Comparison of ENCODE assay signal across 8 mouse cellular contexts in the genomic region with DNA sequence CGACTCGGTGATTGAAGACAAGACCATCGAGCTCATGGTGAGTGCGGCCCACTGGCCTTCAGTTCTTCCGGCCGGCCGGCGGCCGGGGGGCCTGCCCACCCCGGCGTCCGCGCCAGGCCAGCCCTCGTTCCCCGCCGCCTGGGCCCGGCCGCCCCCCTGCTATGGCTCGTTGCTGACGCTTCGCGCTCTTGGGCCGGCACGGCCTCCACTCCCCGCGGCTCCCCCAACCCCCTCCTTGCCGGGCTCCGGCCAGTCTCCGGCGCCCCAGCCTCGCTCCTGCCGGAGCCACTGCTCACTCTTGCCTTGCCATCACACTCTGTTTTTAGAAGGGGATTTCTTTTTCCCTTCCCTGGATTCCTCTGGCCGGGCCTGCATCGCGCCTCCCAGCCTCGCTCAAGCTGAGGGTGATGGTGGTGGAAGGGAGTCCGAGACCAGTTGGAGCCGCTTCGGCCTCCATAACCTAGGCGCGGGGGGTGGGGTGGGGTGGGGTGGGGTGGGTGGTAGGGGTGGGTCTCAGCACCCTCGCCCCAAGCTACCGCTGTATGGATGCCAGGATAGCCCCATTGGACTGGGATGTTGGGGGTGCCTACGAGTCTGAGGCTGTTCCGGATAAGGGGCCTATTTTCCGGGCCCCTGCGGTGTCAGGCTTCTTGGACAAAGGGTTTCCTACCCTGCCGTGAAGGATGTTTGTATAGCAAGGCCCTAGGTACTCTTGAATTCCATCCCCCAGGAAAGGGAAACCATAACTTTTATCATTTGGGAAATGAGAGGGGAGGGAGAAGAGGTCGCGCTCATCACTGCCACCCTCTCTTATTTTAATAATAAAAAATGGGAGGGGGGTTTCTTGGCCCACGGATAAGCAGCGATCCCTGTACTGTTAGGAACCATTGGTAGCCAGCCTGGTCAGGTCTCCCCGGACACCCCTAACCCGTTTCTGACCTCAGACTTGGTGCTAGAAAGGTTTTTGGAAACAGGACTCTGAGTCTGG. TPM values are rescaled to one million over a fixed set of nuclear protein-coding genes. Genes with fewer than 3 reads are reported as not detected.
DNase-seq lines count a peak whose midpoint lies in the region; ATAC-seq and TF ChIP-seq lines count a peak whose summit lies in the region.

No protein-coding gene starts in this region.

- peak overlapping the region; percentile 78 for H3K4me2 ChIP-seq in embryonic facial prominence, embryonic 12.5 days (replicated peaks)
- peak overlapping the region; percentile 82 for H3K4me2 ChIP-seq in liver, postnatal 0 days (ENCODE audit: low read depth, low read length)
- peak overlapping the region; percentile 71 for H3K4me2 ChIP-seq in stomach, embryonic 15.5 days

- H3K27ac ChIP-seq in embryonic facial prominence, embryonic 12.5 days = peak overlapping the region; percentile 99
- peak overlapping the region; percentile 92 for H3K27ac ChIP-seq in liver, postnatal 0 days (ENCODE audit: low read depth)
- peak overlapping the region; percentile 99 for H3K27ac ChIP-seq in stomach, embryonic 15.5 days

- no peak for TF ChIP-seq EP300 in liver, postnatal 0 days (IDR thresholded peaks at IDR 0.05; ENCODE audit: low read depth)

- peak; percentile 58 for ATAC-seq in embryonic facial prominence, embryonic 12.5 days (ENCODE audit: insufficient number of reproducible peaks, insufficient read depth, low FRiP score, low TSS enrichment)
- ATAC-seq in liver, postnatal 0 days = peak; percentile 49
- ATAC-seq in stomach, embryonic 15.5 days (ENCODE audit: insufficient read depth, low FRiP score, low read depth) = peak; percentile 54

- TF ChIP-seq CTCF in lung, adult 2 months (IDR thresholded peaks at IDR 0.05; ENCODE audit: insufficient read depth, low read length) = no peak
- TF ChIP-seq CTCF in liver, postnatal 0 days (IDR thresholded peaks at IDR 0.05; ENCODE audit: low read depth) = no peak

- H3K4me1 ChIP-seq in lung, adult 2 months (ENCODE audit: control insufficient read depth, insufficient read depth, low read length) = peaks cover 22% of the 10 kb centered on the region
- peaks cover 26% of the 10 kb centered on the region for H3K4me1 ChIP-seq in embryonic facial prominence, embryonic 12.5 days
- H3K4me1 ChIP-seq in liver, postnatal 0 days (ENCODE audit: insufficient read depth) = peaks cover 28% of the 10 kb centered on the region
- H3K4me1 ChIP-seq in stomach, embryonic 15.5 days = peaks cover 9% of the 10 kb centered on the region; the same call in 1 of the 2 replicates

- no peak for DNase-seq in lung, adult 2 months
- no peak for DNase-seq in lung, postnatal 36 days
- peak; percentile 43 for DNase-seq in adrenal gland, postnatal 10 days
- peak; percentile 75 for DNase-seq in heart, postnatal 4 days
- DNase-seq in liver, postnatal 0 days = no peak
- no peak for DNase-seq in urinary bladder, postnatal 25 days (ENCODE audit: low spot score)

- no peaks in the 10 kb centered on the region for H3K36me3 ChIP-seq in embryonic facial prominence, embryonic 12.5 days
- no peaks in the 10 kb centered on the region for H3K36me3 ChIP-seq in liver, postnatal 0 days (replicated peaks; ENCODE audit: insufficient read depth, low read length)
- H3K36me3 ChIP-seq in stomach, embryonic 15.5 days = no peaks in the 10 kb centered on the region

- peak overlapping the region; percentile 98 for H3K9ac ChIP-seq in embryonic facial prominence, embryonic 12.5 days
- H3K9ac ChIP-seq in liver, postnatal 0 days (replicated peaks) = peak overlapping the region; percentile 99
- peak overlapping the region; percentile 98 for H3K9ac ChIP-seq in stomach, embryonic 15.5 days

- H3K27me3 ChIP-seq in embryonic facial prominence, embryonic 12.5 days = no peaks in the 10 kb centered on the region
- no peaks in the 10 kb centered on the region for H3K27me3 ChIP-seq in liver, postnatal 0 days (ENCODE audit: insufficient read depth, low read length)
- no peaks in the 10 kb centered on the region for H3K27me3 ChIP-seq in stomach, embryonic 15.5 days (replicated peaks)

- no peak for TF ChIP-seq POLR2A in lung, adult 2 months (IDR thresholded peaks at IDR 0.05; ENCODE audit: borderline replicate concordance, extremely low read depth, low read depth, low read length)

- no peaks in the 10 kb centered on the region for H3K9me3 ChIP-seq in embryonic facial prominence, embryonic 12.5 days
- no peaks in the 10 kb centered on the region for H3K9me3 ChIP-seq in liver, postnatal 0 days (ENCODE audit: low read length)
- no peaks in the 10 kb centered on the region for H3K9me3 ChIP-seq in stomach, embryonic 15.5 days

- peak overlapping the region; percentile 92 for H3K4me3 ChIP-seq in lung, adult 2 months (replicated peaks; ENCODE audit: extremely low read depth, low read depth, low read length)
- H3K4me3 ChIP-seq in embryonic facial prominence, embryonic 12.5 days = peak overlapping the region; percentile 97
- peak overlapping the region; percentile 98 for H3K4me3 ChIP-seq in liver, postnatal 0 days (ENCODE audit: low read depth, low read length)
- H3K4me3 ChIP-seq in stomach, embryonic 15.5 days (replicated peaks) = peak overlapping the region; percentile 92

- under 1% methylated on average over 54 of the region's 54 CpGs for WGBS in lung, adult 2 months
- under 1% methylated on average over 49 of the region's 54 CpGs for WGBS in embryonic facial prominence, embryonic 12.5 days
- 1% methylated on average over 42 of the region's 54 CpGs for WGBS in liver, postnatal 0 days (ENCODE audit: insufficient replicate concordance)
- WGBS in stomach, embryonic 15.5 days = under 1% methylated on average over 51 of the region's 54 CpGs

RNA-seq across cellular contexts. Expression of a gene that starts 0.7 kb away (rescaled TPM):
- 34.3 and 49.2 TPM in 2 replicates for polyA plus RNA-seq in lung, adult 2 months (2012; rRNA removed)
- total RNA-seq in adrenal gland, postnatal 10 days (2021) = 10 to 100 TPM; 68.0 to 72.9 TPM
- polyA plus RNA-seq in embryonic facial prominence, embryonic 12.5 days (2016; fragmentation: Nextera tagmentation; extraction: Ambion mirVana) = 90.2 and 90.4 TPM in 2 replicates
- total RNA-seq in heart, postnatal 4 days (2021) = 10 to 100 TPM; 77.1 to 77.3 TPM
- polyA plus RNA-seq in liver, postnatal 0 days (2015; fragmentation: Nextera tagmentation; extraction: Ambion mirVana) = 14.1 and 15.4 TPM in 2 replicates
- polyA plus RNA-seq in stomach, embryonic 15.5 days (2015; fragmentation: Nextera tagmentation; extraction: Ambion mirVana) = 61.7 and 68.8 TPM in 2 replicates

Comparison
In these comparisons a context has a peak if more than half of its experiments do, and no peak if none do; other contexts are left out.
1. DNase-seq: peak in adrenal gland, postnatal 10 days (single experiment) and heart, postnatal 4 days (single experiment); none in lung, adult 2 months (single experiment), lung, postnatal 36 days (single experiment), liver, postnatal 0 days (single experiment) and urinary bladder, postnatal 25 days (single experiment).
2. Peak in every context shown above with its lines, with median percentiles within 50 percentile points of each other: H3K4me3 ChIP-seq, ATAC-seq, H3K27ac ChIP-seq, H3K4me2 ChIP-seq and H3K9ac ChIP-seq.